Mouse (Mus musculus): ENCODE measurements around the gene Dand5.

Dand5 gene

DNA sequence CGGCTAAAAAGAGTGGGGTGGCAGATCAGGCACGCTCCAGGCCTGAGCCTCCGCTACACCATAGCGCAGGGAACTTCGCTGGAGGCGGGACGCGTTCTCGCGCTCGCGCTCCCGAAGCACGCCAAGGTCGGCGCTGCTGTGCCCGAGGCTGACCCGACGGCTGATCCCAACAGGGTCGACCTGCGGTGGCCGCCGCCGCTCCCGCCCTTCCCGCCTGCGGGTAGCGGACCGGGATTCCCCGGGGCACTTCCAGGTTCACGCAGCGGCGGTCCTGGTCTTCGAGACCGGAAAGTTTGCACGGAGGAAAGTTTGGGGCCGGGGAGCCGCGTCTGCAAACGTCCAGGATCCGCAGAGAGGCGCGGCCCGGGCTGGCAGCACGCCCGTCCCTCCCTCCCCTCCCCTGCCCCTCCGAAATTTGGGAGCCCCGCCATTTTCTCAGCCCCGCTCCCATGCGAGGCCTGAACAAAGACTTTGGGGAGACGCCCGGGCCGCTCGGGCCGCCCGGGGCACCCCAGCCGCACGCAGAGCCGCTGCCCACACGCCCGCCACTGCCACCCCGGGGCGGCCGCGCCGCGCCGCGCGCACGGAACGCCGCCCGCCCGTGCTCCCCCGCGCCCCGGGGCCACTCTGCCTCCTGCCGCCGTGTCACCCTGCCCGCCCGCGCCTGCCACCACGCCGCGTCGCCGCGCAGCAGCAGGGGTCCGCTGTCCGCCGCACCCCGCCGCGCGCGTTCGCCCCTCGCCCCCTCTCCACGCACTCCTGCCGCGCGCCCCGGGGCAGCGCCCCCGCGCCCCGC is 23.3 kb downstream of the Dand5 start:
- DNase-seq = peak; percentile 31

DNA sequence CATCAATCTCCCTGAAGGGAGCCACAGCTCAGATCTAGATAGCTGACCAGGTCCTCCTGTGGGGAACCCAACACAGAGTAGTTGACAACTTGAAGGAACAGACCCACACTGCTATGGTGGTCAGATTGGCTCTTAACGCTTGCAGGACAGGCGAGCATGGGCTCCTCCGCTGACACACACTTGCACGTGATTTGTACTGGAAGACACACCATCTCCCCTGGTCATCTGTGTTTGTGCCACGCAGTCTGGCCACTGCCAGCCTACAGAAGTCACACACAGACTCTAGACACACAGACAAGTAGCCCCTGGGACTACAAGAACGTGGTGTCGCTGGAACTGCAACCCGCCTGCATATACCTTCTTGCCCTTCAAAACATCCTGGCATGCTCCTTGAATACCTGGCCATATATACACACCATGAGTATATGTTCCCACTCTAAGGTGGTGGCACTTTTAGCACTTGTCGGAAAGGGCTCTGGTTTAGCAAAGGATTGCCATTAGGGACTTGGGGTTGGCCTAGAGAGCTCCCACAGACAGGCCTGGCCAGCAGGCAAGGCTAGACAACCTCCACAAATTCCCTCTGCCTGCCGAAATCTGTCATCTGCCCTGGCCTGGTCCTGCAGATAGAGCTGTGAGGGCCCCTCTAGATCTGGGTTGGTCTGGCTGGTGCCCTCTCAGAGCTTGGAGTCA is 24.0 kb downstream of the Dand5 start:
- no peak for DNase-seq

DNA sequence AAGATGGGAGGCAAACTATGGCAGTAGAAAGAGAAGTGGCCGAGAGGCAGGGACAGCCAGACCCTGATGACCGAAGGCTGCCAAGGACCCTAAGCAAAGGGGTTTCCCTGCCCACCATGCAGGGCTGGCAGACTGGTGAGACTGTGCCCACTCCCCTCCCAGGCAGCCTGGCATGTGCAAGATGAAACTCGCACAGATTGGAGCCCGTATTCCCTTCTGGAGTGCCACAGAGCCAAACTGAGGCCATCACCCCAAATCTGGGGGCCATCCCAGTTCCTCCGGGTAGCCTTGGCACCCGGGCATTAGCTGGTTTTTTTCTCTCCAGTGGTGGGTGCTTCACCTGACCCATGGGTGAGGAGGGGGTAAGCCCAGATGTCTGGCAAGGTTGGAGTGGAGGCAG is 24.7 kb downstream of the Dand5 start:
- DNase-seq = no peak

GRCm38 (mm10) chr8:84797256-84797797 is 25.3 kb downstream of the Dand5 start:
- no peak for DNase-seq

DNA sequence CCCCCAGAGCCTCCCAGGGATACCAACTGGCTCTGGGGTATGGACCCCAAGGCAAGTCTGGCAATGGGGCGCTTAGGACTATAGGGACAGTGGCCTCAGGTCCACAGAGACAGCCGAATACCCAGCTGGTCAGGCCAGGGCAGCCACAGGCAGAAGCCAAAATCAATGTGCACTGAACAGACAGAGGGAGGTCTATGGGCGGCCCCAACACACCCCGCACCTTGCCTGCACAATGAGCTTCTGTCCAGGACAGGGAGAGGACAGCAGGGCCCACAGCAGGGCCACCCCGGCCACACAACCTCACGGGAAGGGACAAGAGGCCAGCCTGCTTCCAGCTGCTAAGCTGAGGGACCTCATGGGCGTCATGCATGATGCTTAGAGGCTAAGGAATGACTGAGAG is 28.1 kb downstream of the Dand5 start:
- no peak for DNase-seq

DNA sequence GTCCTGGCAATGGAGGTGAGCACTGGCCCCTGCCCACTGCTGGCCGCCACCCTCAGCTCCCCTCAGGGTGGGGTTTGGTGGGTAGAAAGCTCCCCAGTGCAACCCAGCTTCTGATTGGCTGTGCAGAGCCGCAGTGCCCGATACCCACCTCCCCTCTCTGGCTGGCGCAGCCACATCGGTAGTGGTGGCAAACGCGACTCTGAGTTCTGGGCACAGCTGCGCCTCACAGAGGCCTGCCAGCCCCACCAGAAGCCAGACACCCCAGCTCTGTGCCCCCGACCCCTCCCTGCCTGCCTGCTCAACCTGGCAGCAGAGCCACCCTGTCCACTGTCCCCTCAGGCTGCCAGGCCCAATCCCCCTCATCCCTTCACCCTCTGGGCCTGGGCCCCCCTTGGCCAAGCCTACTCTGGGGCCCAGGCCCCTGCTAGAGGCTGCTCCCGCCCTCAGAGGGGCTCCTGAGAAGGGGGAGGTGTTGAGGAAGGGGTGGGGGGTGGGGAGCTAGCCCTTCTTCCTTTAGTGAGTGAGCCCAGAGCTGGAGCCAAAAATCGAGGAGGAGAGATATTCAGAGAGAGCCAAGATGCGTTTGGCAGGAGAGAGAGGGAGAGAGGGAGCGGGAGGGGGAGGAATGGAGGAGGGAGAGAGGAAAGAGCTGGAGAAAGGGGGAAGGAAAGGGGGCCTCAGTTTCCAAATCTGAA is 28.7 kb downstream of the Dand5 start:
- DNase-seq = no peak

GRCm38 (mm10) chr8:84793134-84793533 is 29.5 kb downstream of the Dand5 start:
- no peak for DNase-seq

DNA sequence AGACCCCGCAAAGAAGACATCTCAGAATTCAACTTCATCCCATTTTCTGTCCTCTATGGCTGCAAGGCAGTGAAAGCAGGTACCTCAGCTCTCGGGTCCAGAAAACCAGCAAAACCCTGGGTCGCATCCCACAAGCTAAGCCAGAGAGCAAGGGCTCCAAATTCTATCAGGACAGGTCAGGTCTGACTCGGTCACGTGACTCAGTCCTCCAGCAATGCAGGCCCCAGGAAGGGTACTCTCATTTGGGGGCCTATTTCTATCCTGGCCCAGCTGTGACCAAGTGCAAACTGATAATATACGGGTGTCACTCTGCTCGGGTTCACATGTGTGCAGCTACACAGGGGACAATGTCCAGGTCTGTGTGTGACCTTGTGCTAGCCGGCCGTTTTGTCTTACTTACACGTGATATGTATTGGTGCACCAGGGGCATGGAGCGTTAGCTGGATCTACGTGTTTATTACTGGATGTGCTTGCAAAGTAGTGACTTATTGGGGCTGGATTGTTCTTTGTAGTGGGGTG is 30.1 kb downstream of the Dand5 start:
- no peak for DNase-seq

GRCm38 (mm10) chr8:84790537-84790936 is 32.1 kb downstream of the Dand5 start:
- DNase-seq = no peak

GRCm38 (mm10) chr8:84789855-84790486 is 32.7 kb downstream of the Dand5 start:
- DNase-seq = no peak

- no peak for DNase-seq
These were observed 33.3 kb downstream of the Dand5 start for GRCm38 (mm10) chr8:84789345-84789744.

GRCm38 (mm10) chr8:84788896-84789295 is 33.7 kb downstream of the Dand5 start:
- DNase-seq = no peak

DNA sequence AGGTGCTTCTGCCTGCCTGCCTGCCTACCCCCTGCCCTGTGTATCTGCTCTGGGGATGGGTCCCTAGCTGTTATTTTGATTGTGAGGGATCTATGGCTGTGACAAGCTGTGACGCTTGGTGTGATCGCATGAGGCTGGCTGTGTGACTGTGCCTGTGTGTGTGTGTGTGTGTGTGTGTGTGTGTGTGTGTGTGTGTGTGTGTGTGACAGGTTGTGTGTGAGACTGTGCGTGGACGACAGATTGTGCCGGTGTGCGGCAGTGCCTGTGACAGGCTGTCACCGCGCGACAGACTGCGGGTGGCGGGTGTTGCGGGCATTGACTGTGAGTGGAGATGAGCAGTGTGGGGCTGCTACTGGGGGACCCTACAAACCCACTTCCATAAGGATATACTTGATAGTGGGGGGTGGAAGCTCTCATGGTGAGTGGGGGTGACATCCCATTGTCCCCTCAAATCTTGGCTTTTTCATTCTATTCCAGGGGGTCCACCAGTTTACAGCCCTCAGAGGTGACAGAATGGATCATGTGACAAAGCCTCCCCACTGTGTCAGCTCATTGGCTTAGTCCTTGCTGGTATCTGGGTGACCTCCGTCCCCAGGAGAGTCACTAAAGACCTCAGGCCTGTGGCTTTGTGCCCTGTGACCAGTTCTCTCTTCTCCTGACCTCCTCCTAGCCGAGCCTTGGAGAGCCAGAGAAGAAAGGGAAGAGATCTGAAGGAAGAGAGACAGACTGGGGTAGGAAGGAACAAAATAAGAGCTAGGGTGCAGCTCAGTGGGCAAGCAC is 34.9 kb downstream of the Dand5 start:
- no peak for DNase-seq

GRCm38 (mm10) chr8:84786801-84787467 is 35.7 kb downstream of the Dand5 start:
- DNase-seq = no peak

DNA sequence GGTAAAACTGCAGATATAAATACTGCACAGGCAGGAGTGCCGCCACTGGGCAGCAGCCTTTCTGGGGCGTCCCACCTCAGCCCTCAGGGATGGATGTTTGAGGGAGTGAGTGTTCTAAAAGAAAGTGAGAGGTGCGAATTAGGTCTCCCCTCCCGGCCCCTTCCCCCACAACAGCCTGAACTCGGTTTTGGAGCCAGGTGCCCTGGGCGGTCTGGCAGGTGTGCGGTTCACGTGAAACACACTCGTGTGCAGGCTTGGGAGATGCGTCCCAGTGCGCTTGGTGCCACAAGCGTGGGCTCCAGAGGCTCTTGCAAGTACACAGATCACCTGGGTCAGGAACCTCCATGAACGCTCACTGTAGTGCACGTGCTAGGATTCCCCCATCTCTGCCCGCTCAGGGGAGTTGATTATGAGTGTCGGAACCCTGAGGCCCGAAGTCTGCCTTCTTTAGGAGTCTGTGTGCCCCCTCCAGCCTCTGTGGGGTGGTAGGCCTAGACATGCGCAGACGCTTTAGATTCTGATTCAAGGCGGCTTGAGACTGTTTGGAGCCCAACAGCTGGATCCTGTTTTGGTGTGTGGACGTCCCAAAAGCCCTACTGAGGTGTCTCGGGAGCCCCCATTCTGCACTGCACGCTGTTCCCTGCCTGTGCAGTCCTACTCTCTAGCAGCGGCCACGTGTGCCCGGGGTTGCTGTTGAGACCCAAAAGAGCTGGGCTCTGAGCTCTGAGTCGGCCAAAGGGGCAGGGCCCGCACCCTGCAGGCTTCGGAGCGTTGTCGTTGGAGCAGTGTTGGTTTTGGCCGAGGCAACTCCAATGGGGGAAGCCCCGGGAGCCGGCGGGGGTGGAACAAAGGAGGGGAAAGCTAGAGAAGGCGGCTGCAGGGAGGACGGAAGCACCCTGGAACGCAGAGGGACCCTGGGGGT is 36.6 kb downstream of the Dand5 start:
- no peak for DNase-seq

DNA sequence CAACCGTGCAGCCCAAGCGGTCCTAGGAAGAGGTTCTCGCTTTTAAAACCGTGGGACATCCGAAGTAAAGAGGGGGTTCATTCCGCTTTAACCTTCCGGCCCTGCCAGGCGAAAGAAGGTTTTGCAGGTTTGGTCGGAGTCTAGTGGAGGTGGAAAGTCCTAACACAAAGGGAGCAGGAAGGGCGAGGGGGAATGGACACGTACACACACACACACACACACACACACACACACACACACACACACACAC is 37.2 kb downstream of the Dand5 start:
- DNase-seq = no peak

DNA sequence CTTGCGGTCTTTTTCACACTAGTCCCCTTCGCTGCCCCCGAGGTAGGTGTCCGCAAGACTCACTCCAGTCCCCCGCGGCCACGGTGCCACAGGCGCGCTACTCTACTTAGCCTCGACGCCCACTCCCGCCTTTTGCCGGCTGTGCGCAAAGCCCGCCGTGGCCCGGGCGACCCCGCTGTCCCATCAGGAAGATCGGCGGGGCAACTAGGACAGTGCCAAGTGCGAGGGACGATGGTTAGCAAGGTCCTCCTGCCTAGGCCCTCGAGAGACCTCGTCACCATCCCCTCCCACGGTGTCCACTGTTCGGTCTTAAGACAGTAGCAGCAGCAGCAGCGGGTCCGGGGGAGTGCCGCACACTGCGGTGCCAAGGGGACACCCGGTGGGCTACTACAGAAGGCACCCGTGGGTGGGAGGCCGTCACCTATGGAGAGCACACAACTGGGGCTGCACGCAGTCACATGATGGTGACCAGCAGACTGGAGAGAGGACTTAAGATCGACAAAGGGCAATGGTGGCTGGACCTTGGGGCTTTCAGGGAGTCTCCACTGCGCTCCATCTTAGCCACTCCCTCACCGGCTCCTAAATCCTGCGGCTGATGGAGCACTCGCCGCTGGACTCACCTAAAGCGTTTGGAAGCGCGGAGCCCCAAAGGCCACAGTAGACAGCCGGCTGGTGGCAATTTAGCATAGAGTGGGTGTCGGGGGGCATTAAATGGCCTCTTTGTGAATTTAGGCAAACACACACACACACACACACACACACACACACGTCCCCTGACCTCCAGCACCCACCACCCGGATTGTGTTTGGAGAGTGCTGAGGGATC is 37.7 kb downstream of the Dand5 start:
- DNase-seq = no peak

DNA sequence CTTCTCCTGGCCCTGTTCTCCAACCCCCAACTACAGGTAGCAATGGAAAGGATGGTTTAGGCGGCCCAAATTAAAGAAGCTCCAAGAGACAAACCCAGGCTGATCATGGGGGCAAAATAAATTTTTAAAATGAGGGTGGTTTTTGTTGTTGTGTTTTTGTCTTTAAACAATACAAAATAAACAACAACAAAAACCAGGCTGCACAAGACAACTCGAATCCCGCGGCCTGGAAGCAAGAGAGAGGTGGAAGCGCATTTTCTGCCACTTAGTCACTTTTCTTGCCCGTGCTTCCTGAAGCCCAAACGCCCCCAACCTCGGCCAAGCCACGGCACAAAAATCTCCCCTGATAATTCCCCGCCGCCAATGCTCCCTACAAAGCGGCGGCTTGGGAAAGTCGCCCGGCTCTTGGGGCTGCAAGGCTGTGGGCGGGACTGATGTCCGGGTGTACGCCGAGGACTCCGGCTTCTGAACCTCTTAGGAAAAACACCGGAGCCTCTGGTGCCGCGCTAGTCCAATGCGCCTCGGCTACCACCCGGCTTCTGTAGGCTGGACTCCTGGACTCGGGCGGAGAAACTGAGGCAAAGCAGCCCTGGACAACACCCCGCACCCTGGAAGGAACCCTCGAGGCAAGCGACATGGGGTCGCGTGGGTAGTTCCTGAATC is 38.6 kb downstream of the Dand5 start:
- no peak for DNase-seq

Measured in thymus, postnatal 14 days (tissue).